ENCODE assay signal across 22 mouse cellular contexts in genomic region chr14:48055861-48056260, GRCm38 (mm10).
DNase-seq lines count a peak whose midpoint lies in the region; ATAC-seq lines count a peak whose summit lies in the region.
"Had no signal": no experiment of that assay in that cellular context is flagged by ENCODE, and none has a peak within 500 bp of the region (broad histone marks: within the 10 kb centered on the region; RNA-seq: fewer than 3 reads in every experiment).

No protein-coding gene starts in this region.

- H3K4me3 ChIP-seq in embryonic facial prominence, embryonic 13.5 days, result no peak overlapping the region
- H3K4me3 ChIP-seq in embryonic facial prominence, embryonic 10.5 days, result no peak overlapping the region
- no peak overlapping the region for H3K4me3 ChIP-seq in hindbrain, embryonic 10.5 days
- H3K4me3 ChIP-seq in hindbrain, embryonic 13.5 days, result no peak overlapping the region
- H3K4me3 ChIP-seq in limb, embryonic 10.5 days, result no peak overlapping the region
- H3K4me3 ChIP-seq: forebrain, embryonic 13.5 days; forebrain, embryonic 15.5 days had no signal

- 88% methylated on average over 2 of the region's 2 CpGs for WGBS in embryonic facial prominence, embryonic 13.5 days
- WGBS in embryonic facial prominence, embryonic 10.5 days, result 90% methylated on average over 2 of the region's 2 CpGs
- WGBS in hindbrain, embryonic 10.5 days, result 96% methylated on average over 2 of the region's 2 CpGs
- 88% methylated on average over 2 of the region's 2 CpGs for WGBS in hindbrain, embryonic 13.5 days
- WGBS in limb, embryonic 10.5 days, result 90% methylated on average over 2 of the region's 2 CpGs

- peaks cover 11% of the 10 kb centered on the region for H3K4me1 ChIP-seq in embryonic facial prominence, embryonic 13.5 days
- peaks cover 20% of the 10 kb centered on the region for H3K4me1 ChIP-seq in embryonic facial prominence, embryonic 10.5 days
- peaks cover 27% of the 10 kb centered on the region for H3K4me1 ChIP-seq in hindbrain, embryonic 10.5 days (replicated peaks)
- peaks cover 3% of the 10 kb centered on the region; the same call in 1 of the 2 replicates for H3K4me1 ChIP-seq in hindbrain, embryonic 13.5 days (replicated peaks)
- peaks cover 13% of the 10 kb centered on the region for H3K4me1 ChIP-seq in limb, embryonic 10.5 days

- no peak overlapping the region for H3K27ac ChIP-seq in embryonic facial prominence, embryonic 13.5 days
- H3K27ac ChIP-seq in embryonic facial prominence, embryonic 10.5 days (replicated peaks), result no peak overlapping the region
- H3K27ac ChIP-seq in hindbrain, embryonic 10.5 days, result 0 out of 2 replicates have a peak overlapping the region, but pooled peaks have one; percentile 16
- no peak overlapping the region for H3K27ac ChIP-seq in hindbrain, embryonic 13.5 days
- no peak overlapping the region for H3K27ac ChIP-seq in limb, embryonic 10.5 days
- H3K27ac ChIP-seq: forebrain, embryonic 13.5 days; forebrain, embryonic 15.5 days had no signal

- H3K9ac ChIP-seq in embryonic facial prominence, embryonic 13.5 days, result no peak overlapping the region
- H3K9ac ChIP-seq in hindbrain, embryonic 13.5 days, result no peak overlapping the region
- H3K9ac ChIP-seq: forebrain, embryonic 13.5 days; forebrain, embryonic 15.5 days; forebrain, postnatal 0 days had no signal

- peak; percentile 26; the same call in 1 of the 2 replicates for ATAC-seq in embryonic facial prominence, embryonic 13.5 days (ENCODE audit: insufficient number of reproducible peaks, insufficient read depth, low FRiP score, low TSS enrichment, low read depth)
- no peak for ATAC-seq in hindbrain, embryonic 13.5 days (ENCODE audit: low FRiP score)
- ATAC-seq: activated CD4-positive, CD25-positive, alpha-beta regulatory T cell, adult 4 months; CD4-positive, CD25-positive, alpha-beta regulatory T cell, adult 4 months; forebrain, embryonic 13.5 days; forebrain, embryonic 15.5 days; forebrain, postnatal 0 days; Patski had no signal

- no peak overlapping the region for H3K4me2 ChIP-seq in embryonic facial prominence, embryonic 13.5 days
- no peak overlapping the region for H3K4me2 ChIP-seq in hindbrain, embryonic 13.5 days
- H3K4me2 ChIP-seq: forebrain, embryonic 13.5 days; forebrain, embryonic 15.5 days had no signal

- H3K9me3 ChIP-seq in embryonic facial prominence, embryonic 13.5 days, result no peaks in the 10 kb centered on the region
- H3K9me3 ChIP-seq in embryonic facial prominence, embryonic 10.5 days, result no peaks in the 10 kb centered on the region
- no peaks in the 10 kb centered on the region; the same call in 1 of the 2 replicates for H3K9me3 ChIP-seq in hindbrain, embryonic 10.5 days
- no peaks in the 10 kb centered on the region for H3K9me3 ChIP-seq in hindbrain, embryonic 13.5 days
- H3K9me3 ChIP-seq in limb, embryonic 10.5 days (replicated peaks), result no peaks in the 10 kb centered on the region
- H3K9me3 ChIP-seq: forebrain, embryonic 15.5 days; G1E had no signal

- H3K36me3 ChIP-seq in embryonic facial prominence, embryonic 13.5 days, result no peaks in the 10 kb centered on the region
- H3K36me3 ChIP-seq in embryonic facial prominence, embryonic 10.5 days (replicated peaks), result no peaks in the 10 kb centered on the region
- no peaks in the 10 kb centered on the region for H3K36me3 ChIP-seq in hindbrain, embryonic 10.5 days
- H3K36me3 ChIP-seq in hindbrain, embryonic 13.5 days, result no peaks in the 10 kb centered on the region
- no peaks in the 10 kb centered on the region for H3K36me3 ChIP-seq in limb, embryonic 10.5 days
- H3K36me3 ChIP-seq: forebrain, embryonic 15.5 days; G1E had no signal

- no peak for DNase-seq in embryonic facial prominence, embryonic 10.5 days (ENCODE audit: low spot score)
- DNase-seq in hindbrain, embryonic 10.5 days (ENCODE audit: low spot score), result no peak
- DNase-seq in limb, embryonic 10.5 days (ENCODE audit: low spot score), result peak; percentile 16
- DNase-seq: adrenal gland, adult 8-10 months; adrenal gland, postnatal 14 days; adrenal gland, postnatal 36 days; B cell, adult 2 months; cerebellum, adult 11-12 months; cerebellum, adult 2 months; cerebellum, adult 9-10 months; cerebellum, postnatal 10 days; cerebellum, postnatal 25 days; forebrain, postnatal 0 days had no signal

- H3K27me3 ChIP-seq in embryonic facial prominence, embryonic 13.5 days, result no peaks in the 10 kb centered on the region; the same call in 1 of the 2 replicates
- H3K27me3 ChIP-seq in embryonic facial prominence, embryonic 10.5 days (replicated peaks; ENCODE audit: low read depth, poor library complexity, severe bottlenecking), result no peaks in the 10 kb centered on the region
- H3K27me3 ChIP-seq in hindbrain, embryonic 10.5 days (ENCODE audit: insufficient read depth, poor library complexity, severe bottlenecking), result no peaks in the 10 kb centered on the region
- no peaks in the 10 kb centered on the region for H3K27me3 ChIP-seq in hindbrain, embryonic 13.5 days
- H3K27me3 ChIP-seq in limb, embryonic 10.5 days (ENCODE audit: low read depth, poor library complexity, severe bottlenecking), result no peaks in the 10 kb centered on the region
- H3K27me3 ChIP-seq: CH12.LX; forebrain, embryonic 13.5 days; forebrain, embryonic 15.5 days had no signal
